Mouse (Mus musculus): ENCODE measurements around the gene Nosip. TPM values are rescaled to one million over a fixed set of nuclear protein-coding genes. Genes with fewer than 3 reads are reported as not detected.

Gene Nosip
- polyA plus RNA-seq, 1 experiment: 60.4 TPM

DNA sequence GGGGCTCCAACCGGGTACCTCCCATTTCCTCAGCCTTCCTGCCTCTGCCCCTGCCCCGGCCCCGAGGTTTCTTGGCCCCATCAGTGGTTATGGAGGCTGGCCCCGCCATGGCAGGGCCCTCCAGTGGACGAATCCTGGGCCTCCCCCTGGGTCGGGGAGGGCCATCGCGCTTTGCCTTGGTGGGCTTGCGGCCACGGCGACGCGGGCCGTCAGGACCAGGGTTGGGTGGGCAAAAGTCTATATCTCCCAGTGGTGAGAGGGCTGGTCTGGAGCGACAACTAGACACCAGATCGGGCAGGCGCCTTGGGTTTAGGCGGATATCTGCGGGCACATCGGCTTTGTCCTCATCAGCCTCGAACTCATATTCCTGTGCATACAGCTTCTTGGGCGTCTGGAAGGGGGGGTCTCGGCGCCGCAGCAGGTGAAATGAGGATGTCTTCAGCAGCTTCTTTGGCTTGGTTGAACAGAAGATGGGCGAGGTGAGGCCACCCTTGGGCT is 15.3 kb upstream of the Nosip start:
- peaks cover 2% of the 10 kb centered on the region; the same call in 1 of the 2 replicates for H3K36me3 ChIP-seq (ENCODE audit: control insufficient read depth, insufficient read depth, low read length)
- H3K4me3 ChIP-seq (ENCODE audit: insufficient read depth, low read depth, low read length): no peak overlapping the region
- no peak for TF ChIP-seq CTCF (conservative IDR thresholded peaks at IDR 0.05; ENCODE audit: insufficient read depth, insufficient read length, low read depth, low read length)
- TF ChIP-seq POLR2A (IDR thresholded peaks at IDR 0.05; ENCODE audit: low read depth, low read length): no peak
- DNase-seq: no peak
- no peaks in the 10 kb centered on the region for H3K27me3 ChIP-seq (replicated peaks; ENCODE audit: control insufficient read depth, insufficient read depth, low read length)
- WGBS: 92% methylated on average over 26 of the region's 26 CpGs
- H3K4me1 ChIP-seq (ENCODE audit: control insufficient read depth, insufficient read depth, low read length): peaks cover 6% of the 10 kb centered on the region; the same call in 1 of the 2 replicates
- no peak overlapping the region for H3K27ac ChIP-seq (ENCODE audit: insufficient read depth, low read depth, low read length)

GRCm38 (mm10) chr7:45047491-45047890 is 14.7 kb upstream of the Nosip start:
- peaks cover 8% of the 10 kb centered on the region; the same call in 1 of the 2 replicates for H3K4me1 ChIP-seq (ENCODE audit: control insufficient read depth, insufficient read depth, low read length)
- no peak overlapping the region for H3K4me3 ChIP-seq (ENCODE audit: insufficient read depth, low read depth, low read length)
- H3K27me3 ChIP-seq (replicated peaks; ENCODE audit: control insufficient read depth, insufficient read depth, low read length): no peaks in the 10 kb centered on the region
- no peak for TF ChIP-seq CTCF (conservative IDR thresholded peaks at IDR 0.05; ENCODE audit: insufficient read depth, insufficient read length, low read depth, low read length)
- TF ChIP-seq POLR2A (IDR thresholded peaks at IDR 0.05; ENCODE audit: low read depth, low read length): no peak
- peaks cover 2% of the 10 kb centered on the region; the same call in 1 of the 2 replicates for H3K36me3 ChIP-seq (ENCODE audit: control insufficient read depth, insufficient read depth, low read length)
- no peak for DNase-seq
- no peak overlapping the region for H3K27ac ChIP-seq (ENCODE audit: insufficient read depth, low read depth, low read length)
- WGBS: 94% methylated on average over 14 of the region's 14 CpGs

DNA sequence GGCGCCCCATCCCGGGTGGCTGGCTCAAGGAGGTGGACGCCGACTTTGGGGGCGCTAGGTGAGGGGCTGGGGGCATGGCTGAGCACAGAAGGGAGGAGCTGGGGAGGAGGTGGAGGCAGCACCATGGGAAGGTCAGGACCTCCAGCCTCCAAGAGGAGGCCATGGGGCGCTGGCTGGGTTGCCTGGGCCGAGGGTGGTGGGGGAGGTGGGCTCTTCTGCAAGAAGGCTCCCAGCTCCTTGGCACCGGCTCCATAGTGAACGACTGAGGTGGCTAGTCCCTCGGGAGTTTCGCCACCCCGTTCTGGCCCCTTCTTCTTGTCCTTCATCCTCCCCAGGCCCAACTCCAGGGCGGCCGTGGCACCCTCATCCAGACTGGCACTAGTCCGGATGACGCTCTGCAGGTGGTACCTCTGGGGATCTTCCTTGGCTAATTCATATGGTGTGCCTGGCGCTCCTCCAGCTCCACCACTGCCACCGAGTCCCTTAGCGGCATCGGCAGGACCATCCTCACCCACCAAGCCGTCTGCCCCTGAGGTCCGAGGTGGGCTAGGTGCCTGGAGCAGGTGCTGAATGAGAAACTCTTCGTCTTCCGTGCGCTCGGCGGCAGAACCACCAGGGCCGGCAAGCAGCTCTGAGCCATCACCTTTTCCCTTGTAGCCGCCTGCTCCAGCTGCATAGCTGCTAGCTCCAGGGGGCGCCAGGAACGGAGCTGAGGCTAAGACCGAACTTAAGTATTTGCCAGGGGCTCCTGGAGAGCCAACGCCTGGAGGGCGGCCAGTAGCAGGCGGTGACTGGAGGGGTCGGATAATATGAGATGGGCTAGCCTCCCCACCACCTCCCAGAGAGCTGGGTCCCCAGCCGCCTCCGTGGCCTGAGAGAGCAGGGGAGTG is 14.0 kb upstream of the Nosip start:
- H3K36me3 ChIP-seq (ENCODE audit: control insufficient read depth, insufficient read depth, low read length): no peaks in the 10 kb centered on the region; the same call in 1 of the 2 replicates
- no peak overlapping the region for H3K4me3 ChIP-seq (ENCODE audit: insufficient read depth, low read depth, low read length)
- WGBS: 92% methylated on average over 38 of the region's 38 CpGs
- H3K4me1 ChIP-seq (ENCODE audit: control insufficient read depth, insufficient read depth, low read length): peaks cover 8% of the 10 kb centered on the region; the same call in 1 of the 2 replicates
- H3K27ac ChIP-seq (ENCODE audit: insufficient read depth, low read depth, low read length): no peak overlapping the region
- DNase-seq: no peak
- H3K27me3 ChIP-seq (replicated peaks; ENCODE audit: control insufficient read depth, insufficient read depth, low read length): no peaks in the 10 kb centered on the region
- TF ChIP-seq POLR2A (IDR thresholded peaks at IDR 0.05; ENCODE audit: low read depth, low read length) (no peak), CTCF (conservative IDR thresholded peaks at IDR 0.05; ENCODE audit: insufficient read depth, insufficient read length, low read depth, low read length) (no peak)

DNA sequence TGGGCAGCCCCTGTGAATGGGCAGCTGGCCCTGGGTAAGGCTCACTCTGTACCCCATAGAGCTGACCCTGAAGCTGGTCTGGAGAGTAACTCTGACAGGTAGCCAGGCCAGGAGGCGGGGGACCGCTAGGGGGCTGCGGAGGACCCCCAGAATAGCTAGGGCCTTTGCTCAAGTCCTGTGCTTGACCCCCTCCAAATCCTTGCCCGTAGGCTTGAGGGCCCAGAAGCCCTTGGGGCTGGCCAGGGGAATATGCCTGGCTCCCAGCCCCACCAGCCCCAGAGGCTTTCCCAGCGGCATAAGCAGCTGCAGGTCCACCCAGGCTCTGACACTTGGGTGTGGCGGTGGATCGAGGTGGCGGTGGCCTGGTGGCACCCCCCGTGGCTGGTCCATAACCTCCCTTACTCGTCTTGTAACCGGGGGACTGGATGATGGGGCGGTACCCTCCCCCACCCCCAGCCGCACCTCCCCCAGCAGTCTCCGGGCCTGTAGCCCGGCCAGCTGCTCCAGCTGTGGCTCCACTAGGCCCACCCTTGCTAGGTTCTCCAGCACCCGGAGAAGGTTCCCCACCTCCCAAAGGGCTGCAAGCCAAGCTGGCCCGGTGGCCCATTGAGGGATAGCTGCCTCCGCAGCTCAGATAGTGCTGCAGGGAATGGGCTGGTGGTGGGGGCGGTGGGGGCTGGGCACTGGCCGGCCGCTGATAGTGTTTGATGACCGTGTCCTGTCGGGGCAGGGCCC is 13.1 kb upstream of the Nosip start:
- Histone ChIP-seq H3K4me1 (ENCODE audit: control insufficient read depth, insufficient read depth, low read length) (peaks cover 8% of the 10 kb centered on the region; the same call in 1 of the 2 replicates), H3K4me3 (ENCODE audit: insufficient read depth, low read depth, low read length) (no peak overlapping the region), H3K27me3 (replicated peaks; ENCODE audit: control insufficient read depth, insufficient read depth, low read length) (no peaks in the 10 kb centered on the region), H3K36me3 (ENCODE audit: control insufficient read depth, insufficient read depth, low read length) (no peaks in the 10 kb centered on the region; the same call in 1 of the 2 replicates), H3K27ac (ENCODE audit: insufficient read depth, low read depth, low read length) (no peak overlapping the region)
- no peak for DNase-seq
- TF ChIP-seq CTCF (conservative IDR thresholded peaks at IDR 0.05; ENCODE audit: insufficient read depth, insufficient read length, low read depth, low read length) (no peak), POLR2A (IDR thresholded peaks at IDR 0.05; ENCODE audit: low read depth, low read length) (no peak)
- WGBS: 88% methylated on average over 23 of the region's 23 CpGs

- WGBS: 33% methylated on average over 16 of the region's 16 CpGs
- Histone ChIP-seq H3K4me1 (ENCODE audit: control insufficient read depth, insufficient read depth, low read length) (peaks cover 8% of the 10 kb centered on the region; the same call in 1 of the 2 replicates), H3K4me3 (ENCODE audit: insufficient read depth, low read depth, low read length) (no peak overlapping the region; the same call in 1 of the 2 replicates), H3K27me3 (replicated peaks; ENCODE audit: control insufficient read depth, insufficient read depth, low read length) (no peaks in the 10 kb centered on the region), H3K27ac (ENCODE audit: insufficient read depth, low read depth, low read length) (no peak overlapping the region), H3K36me3 (ENCODE audit: control insufficient read depth, insufficient read depth, low read length) (no peaks in the 10 kb centered on the region)
- peak; percentile 79 for DNase-seq
- TF ChIP-seq CTCF (conservative IDR thresholded peaks at IDR 0.05; ENCODE audit: insufficient read depth, insufficient read length, low read depth, low read length) (no peak), POLR2A (IDR thresholded peaks at IDR 0.05; ENCODE audit: low read depth, low read length) (no peak)
Measured at GRCm38 (mm10) chr7:45050945-45051600, 11.2 kb upstream of the Nosip start.

GRCm38 (mm10) chr7:45051601-45051974 is 10.6 kb upstream of the Nosip start:
- Histone ChIP-seq H3K4me1 (ENCODE audit: control insufficient read depth, insufficient read depth, low read length) (peaks cover 8% of the 10 kb centered on the region; the same call in 1 of the 2 replicates), H3K4me3 (ENCODE audit: insufficient read depth, low read depth, low read length) (peak overlapping the region; percentile 90), H3K27ac (ENCODE audit: insufficient read depth, low read depth, low read length) (no peak overlapping the region; the same call in 1 of the 2 replicates), H3K36me3 (ENCODE audit: control insufficient read depth, insufficient read depth, low read length) (no peaks in the 10 kb centered on the region), H3K27me3 (replicated peaks; ENCODE audit: control insufficient read depth, insufficient read depth, low read length) (no peaks in the 10 kb centered on the region)
- 18% methylated on average over 13 of the region's 13 CpGs for WGBS
- no peak for DNase-seq
- no peak for TF ChIP-seq CTCF (conservative IDR thresholded peaks at IDR 0.05; ENCODE audit: insufficient read depth, insufficient read length, low read depth, low read length)
- no peak for TF ChIP-seq POLR2A (IDR thresholded peaks at IDR 0.05; ENCODE audit: low read depth, low read length)
